Mouse (Mus musculus) splenic B cell, adult 2 months (primary cell): ENCODE measurements around the gene Psme1.

Source experiments
- DNase-seq: peaks from one replicate; pipeline ENCODE4 v3.0.0-alpha.2; 2011; ENCODE audit warnings: low read depth, low spot score
- H3K27me3 ChIP-seq: 2 replicates; pipeline ENCODE4 v1.6.1; 2012; ENCODE audit warnings: mild to moderate bottlenecking, low read length, moderate library complexity, mixed read lengths; ENCODE audit not compliant: control insufficient read depth, poor library complexity, insufficient read depth, severe bottlenecking
- H3K36me3 ChIP-seq: 2 replicates; pipeline ENCODE4 v1.6.1; 2012; ENCODE audit warnings: mild to moderate bottlenecking, low read length, moderate library complexity, mixed read lengths; ENCODE audit not compliant: control insufficient read depth, poor library complexity, insufficient read depth, severe bottlenecking

Psme1 gene

DNA sequence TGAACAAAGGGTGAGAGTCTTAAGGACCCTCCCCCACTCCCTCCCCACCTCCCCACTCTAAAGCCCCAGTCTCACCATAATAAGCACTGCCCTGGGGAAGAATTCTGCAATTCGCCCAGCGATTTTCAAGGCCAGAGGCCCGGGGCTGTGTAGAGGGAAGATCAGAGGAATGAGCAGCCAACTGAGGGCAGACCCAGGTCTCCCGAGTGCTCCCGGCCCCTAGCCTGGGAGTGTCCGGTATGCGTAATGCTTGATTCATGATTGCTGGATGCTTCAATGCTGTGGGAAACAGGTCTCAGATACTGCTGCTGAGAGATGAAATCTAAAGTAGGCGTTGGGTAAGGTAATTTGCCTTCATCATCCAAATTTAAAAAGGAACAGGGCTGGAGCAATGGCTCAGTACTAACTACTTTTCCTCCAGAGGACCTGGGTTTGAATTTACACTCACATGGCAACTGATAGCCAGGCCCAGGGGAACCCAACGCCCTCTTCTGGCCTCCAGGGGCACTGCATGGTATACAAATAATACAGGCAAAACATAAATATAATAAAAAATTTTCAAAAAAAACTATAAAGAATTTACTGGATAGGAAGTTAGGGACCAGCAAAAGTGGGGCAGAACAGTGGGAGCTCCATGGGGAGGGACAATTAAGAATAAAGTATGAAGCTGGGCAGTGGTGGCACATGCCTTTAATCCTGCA, 4.2 kb downstream of the Psme1 start:
- Histone ChIP-seq H3K36me3 (peaks cover 3% of the 10 kb centered on the region), H3K27me3 (no peaks in the 10 kb centered on the region)
- DNase-seq, result peak; percentile 44

DNA sequence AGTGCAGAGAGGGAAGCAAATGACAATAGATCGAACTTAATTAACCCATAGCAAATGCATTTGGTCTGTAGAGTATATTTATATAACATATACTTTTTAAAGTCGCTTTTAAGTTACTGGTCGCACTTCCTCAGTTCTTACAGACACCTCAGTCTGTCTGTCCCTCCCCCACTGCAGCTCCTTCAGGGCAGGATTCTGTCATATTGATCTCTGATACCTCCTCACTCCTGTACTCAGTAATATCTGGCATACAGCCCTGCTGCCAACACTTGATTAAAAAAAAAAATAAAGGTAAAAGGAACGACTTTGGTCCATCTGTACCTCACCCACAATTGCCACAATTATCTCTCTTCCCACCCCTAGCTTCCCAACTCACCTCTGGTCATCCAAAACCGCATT, 6.4 kb downstream of the Psme1 start:
- DNase-seq, result no peak

DNA sequence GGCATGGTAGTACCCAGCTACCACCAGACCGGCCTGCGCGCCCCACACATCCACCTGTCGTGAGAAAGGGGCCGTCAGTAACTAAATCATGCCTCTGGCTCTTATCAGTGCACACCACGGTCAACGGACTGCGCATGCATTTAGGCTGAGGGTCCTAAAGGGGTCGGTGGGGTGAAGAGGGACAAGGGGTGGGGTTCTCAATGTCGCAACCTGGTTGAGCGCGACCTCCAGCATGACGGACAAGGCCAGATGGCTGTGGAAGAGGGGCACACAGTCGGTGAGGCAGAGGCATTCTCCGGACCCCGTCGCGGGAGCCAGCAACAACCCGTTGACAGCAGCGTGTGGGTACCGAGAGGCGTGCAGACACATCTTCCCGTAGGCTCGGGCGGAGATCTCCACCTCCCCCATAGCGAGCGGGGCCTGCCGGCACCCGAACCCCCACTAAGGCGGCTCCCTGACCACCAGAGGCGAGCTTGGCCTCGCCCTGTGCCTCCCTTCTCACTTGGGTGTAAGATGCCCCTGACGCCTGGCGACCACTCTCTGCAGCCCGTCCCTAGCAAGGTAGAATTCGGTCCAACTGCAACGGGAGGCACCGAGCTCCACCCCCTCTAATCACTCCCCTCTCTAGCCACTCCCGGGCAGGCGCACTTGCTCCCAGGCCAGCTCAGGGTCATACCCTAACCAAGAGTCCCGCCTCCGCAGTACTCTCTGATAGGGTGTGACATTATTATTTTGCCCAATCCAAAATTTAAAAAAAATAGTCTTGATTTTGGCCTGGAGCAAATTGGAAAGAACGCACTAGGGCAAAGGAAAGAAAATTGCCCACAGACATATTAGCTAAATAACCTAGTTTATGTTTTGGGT, 7.0 kb downstream of the Psme1 start, which contains the start of gene Emc9:
Gene Emc9 (minus strand): TSS at position 601 of the 864 bp plus-strand sequence.
- Histone ChIP-seq H3K27me3 (no peaks in the 10 kb centered on the region), H3K36me3 (peaks cover under 1% of the 10 kb centered on the region)
- peak; percentile 68 for DNase-seq

More for the DNA sequence above, 6.4 kb downstream of the Psme1 start:
- Histone ChIP-seq H3K36me3 (peaks cover 3% of the 10 kb centered on the region), H3K27me3 (no peaks in the 10 kb centered on the region)

DNA sequence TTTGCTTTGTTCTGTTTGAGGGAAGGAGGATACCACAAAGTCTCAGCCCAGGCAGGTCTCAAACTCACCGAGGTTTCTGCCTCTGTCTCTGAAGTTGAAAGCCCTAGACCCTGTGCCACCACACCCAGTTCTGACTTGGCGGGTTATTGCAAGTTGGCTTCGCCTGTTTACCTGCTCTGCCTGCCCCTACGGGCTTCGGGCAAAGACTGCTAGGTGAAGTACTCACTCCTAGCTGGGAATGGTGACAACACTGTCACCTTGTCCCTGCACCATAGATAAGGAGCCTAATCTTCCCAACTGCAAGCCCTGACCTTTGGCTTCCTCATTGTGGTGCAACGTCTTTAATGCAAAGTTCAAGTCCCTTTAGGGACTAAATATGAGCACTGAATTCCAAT, 7.6 kb downstream of the Psme1 start:
- Histone ChIP-seq H3K27me3 (no peaks in the 10 kb centered on the region), H3K36me3 (no peaks in the 10 kb centered on the region; the same call in 1 of the 2 replicates)
- no peak for DNase-seq

DNA sequence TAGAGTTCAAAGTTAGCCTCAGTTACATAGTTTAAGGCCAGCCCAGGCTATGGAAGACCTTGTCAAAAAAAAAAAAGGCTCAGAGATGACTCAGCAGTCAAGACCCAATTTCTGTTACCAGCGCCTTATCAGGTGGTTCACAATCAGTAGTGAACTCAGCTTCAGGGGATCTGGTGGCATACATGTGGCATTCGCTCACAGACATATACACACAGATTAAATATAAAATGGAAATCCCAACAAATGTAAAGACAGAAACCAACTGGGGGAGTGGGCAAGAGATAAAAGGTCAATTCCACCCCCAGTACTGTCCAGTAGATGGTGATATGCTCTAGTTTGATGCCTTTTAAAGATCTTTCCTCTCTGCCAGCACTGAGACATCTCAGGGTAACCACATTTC, 8.2 kb downstream of the Psme1 start:
- no peaks in the 10 kb centered on the region for H3K27me3 ChIP-seq
- no peaks in the 10 kb centered on the region; the same call in 1 of the 2 replicates for H3K36me3 ChIP-seq
- no peak for DNase-seq

DNA sequence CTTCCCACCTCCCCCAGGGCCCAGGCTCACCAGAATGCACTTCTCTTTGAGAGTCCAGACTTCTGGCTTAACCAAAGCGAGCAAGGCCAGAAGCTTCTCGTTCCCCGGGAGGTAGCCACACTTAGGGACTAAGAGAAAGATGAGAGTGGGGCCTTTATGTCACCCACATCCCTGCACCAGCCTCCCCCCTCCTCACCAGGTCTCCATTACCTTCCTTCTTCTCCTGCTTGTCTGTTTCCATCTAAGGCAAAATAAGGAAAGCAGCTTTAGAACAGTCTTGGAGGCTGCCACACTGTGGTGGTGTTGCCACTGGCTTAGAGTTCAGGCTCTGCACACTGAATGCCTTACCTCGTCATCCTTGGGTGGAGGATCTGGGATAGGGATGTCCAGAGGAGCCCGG, 11.3 kb downstream of the Psme1 start:
- DNase-seq, result no peak
- H3K27me3 ChIP-seq, result no peaks in the 10 kb centered on the region

DNA sequence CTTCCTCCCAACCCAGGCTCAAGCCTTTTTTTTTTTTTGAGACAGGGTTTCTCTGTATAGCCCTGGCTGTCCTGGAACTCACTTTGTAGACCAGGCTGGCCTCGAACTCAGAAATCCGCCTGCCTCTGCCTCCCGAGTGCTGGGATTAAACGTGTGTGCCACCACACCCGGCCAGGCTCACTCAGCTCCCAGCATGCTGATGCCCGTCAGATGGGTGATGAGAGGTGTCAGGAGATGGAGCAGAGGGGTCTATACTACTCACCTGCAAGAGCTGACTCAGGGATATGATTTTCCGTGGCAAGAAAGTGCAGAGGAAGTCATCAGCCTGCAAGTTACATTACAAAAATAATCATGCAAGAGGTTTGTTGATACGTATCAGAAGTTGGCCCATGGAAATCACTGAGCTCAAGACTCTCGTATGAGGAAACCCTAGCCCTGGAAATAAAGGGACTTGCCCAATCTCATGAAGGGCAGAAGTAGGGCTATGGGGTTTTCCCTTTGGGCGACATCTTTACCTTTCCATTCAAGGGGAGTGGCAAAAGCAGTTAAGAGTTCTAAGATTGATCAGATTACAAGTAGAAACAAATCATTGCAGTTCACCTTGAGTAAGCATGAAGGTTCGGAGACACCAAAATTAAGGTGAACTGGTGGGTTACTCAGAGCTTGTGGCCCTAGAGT, 12.0 kb downstream of the Psme1 start:
- peaks cover 3% of the 10 kb centered on the region; the same call in 1 of the 2 replicates for H3K36me3 ChIP-seq
- no peaks in the 10 kb centered on the region for H3K27me3 ChIP-seq
- peak; percentile 69 for DNase-seq

More for the DNA sequence above, 11.3 kb downstream of the Psme1 start:
- H3K36me3 ChIP-seq, result no peaks in the 10 kb centered on the region; the same call in 1 of the 2 replicates

DNA sequence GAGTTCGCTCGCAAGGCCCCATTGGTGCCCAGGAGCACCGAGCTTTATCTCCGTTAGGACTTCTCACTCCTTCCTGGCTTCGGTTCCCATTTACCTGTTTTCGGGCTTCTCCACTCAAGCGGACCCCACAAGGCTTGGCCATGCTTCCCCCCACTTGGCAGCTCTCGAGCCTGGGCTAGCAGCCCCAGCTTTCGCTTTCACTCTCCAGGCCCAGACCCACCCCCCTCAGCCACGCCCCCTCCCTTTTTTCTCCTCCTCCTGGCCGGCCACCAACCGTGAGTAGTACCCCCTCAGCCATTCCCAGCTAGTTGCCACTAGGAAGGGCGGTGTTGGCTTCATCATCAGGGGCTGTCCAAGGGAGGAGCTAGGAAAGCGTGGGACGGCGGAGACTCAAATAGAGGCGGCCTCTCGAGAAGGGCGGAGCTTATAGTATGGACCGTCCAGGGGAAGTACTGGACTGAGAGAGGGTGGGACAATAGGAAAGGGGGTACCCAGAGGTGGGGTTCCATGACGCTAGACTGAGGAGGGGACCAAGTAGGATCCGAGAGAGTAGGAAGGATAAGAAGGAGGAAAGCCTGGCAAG, 12.9 kb downstream of the Psme1 start, which contains the start of gene Psme2:
Gene Psme2 (minus strand): TSS at position 366 of the 583 bp plus-strand sequence.
- peaks cover 3% of the 10 kb centered on the region; the same call in 1 of the 2 replicates for H3K36me3 ChIP-seq
- H3K27me3 ChIP-seq, result no peaks in the 10 kb centered on the region
- peak; percentile 92 for DNase-seq

DNA sequence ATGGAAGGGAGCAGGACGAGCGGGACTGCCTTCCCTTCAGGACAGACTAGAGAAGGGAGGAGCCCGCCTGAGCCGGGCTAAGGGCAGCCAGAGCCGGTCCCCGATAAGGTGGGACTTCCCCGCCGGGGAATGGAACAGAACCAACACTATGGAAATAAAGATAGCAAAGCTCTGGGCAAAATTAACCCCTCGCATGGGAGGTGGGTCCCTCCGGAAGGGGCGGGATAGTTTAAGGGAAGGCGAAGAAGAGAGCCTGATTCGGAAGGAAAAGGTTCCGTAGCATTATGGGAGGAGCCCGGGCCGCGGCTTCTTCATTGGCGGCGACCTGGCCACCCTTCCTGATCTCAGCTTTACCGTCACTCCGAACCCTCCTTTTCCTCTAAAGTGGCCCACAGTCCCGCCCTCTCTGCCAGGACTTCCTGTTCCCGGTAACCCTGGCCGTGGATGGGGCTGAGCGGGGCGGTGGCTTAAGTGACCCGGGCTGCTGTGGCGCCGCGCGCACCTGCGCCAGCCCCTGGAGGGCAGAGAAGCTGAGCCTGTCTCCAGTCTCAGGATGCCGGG, 13.5 kb downstream of the Psme1 start, which contains the start of gene Rnf31:
Gene Rnf31 (plus strand): TSS at position 378 of the 561 bp plus-strand sequence.
- DNase-seq, result peak; percentile 90
- Histone ChIP-seq H3K36me3 (peaks cover 5% of the 10 kb centered on the region; the same call in 1 of the 2 replicates), H3K27me3 (no peaks in the 10 kb centered on the region)

DNA sequence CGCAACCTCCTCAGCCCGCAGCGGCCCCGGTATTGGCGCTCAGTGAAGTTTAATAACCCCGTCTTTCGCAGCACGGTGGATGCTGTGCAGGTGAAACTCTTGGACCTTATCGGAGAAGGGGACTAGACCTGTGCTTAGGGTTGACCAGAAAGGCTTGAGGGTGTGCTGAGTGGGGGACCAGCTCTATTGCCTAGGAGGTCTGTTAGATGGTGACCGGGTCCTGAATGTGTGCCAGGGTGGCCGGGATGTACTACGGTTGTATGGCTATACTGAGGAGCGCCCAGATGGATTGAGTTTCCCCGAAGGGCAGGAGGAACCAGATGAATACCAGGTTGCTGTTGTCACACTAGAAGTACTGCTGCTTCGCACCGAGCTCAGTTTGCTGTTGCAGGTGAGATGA, 14.3 kb downstream of the Psme1 start:
- H3K27me3 ChIP-seq, result no peaks in the 10 kb centered on the region
- H3K36me3 ChIP-seq, result peaks cover 7% of the 10 kb centered on the region
- DNase-seq, result no peak

DNA sequence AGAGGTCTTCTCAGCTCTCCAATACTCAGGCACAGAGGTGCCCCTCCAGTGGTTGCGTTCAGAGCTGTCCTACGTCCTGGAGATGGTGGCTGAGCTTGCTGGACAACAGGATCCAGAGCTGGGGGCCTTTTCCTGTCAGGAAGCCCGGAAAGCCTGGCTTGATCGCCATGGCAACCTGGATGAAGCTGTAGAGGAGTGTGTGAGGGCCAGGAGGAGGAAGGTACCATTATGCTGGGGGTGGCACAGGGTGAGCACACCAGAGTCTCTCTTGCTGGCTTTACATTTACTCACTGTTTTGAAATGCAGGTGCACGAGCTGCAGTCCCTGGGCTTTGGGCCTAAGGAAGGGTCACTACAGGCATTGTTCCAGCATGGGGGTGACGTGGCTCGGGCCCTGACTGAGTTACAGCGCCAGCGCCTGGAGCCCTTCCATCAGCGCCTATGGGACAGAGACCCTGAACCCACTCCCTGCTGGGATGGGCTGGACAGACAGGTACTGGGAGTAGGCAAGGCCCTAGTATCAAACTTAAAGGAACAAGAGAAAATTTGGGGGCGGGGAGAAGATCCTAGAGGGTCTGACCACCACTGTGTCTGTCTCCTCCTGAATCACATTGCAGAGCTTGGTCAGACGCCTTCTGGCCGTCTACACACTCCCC, 18.2 kb downstream of the Psme1 start:
- H3K36me3 ChIP-seq, result peaks cover 12% of the 10 kb centered on the region
- DNase-seq, result no peak
- H3K27me3 ChIP-seq, result no peaks in the 10 kb centered on the region

DNA sequence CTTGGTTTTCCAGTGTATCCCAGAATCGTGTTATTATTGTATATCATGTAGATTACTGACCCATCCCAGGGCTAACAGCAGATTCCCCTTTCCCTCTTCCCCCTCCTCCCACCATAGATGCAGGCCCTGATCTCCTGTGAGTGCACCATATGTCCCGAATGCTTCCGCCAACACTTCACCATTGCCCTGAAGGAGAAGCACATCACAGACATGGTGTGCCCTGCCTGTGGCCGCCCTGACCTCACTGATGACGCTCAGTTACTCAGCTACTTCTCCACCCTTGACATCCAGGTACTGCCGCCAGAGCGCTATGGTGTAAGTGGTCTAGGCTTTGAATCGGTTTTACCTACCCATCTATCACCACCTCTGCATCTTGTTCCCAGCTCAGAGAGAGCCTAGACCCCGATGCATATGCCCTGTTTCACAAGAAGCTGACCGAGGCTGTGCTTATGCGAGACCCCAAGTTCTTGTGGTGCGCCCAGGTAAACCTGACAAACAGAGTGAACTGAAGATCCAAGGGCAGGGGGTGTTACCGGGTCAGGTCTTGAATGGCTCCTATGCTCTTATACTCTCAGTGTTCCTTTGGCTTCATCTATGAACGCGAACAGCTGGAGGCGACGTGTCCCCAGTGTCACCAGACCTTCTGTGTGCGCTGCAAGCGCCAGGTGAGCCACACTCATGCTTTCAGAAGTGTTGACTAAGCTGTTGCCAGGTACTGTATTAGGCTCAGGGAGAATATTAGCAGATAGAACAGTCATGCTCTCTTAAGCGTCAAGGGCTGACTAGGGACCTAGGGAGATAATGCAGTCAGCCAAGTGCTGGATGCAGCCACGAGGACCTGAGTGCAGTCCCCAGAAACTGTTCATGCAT, 20.8 kb downstream of the Psme1 start:
- peaks cover 18% of the 10 kb centered on the region for H3K36me3 ChIP-seq
- no peak for DNase-seq
- H3K27me3 ChIP-seq, result no peaks in the 10 kb centered on the region

DNA sequence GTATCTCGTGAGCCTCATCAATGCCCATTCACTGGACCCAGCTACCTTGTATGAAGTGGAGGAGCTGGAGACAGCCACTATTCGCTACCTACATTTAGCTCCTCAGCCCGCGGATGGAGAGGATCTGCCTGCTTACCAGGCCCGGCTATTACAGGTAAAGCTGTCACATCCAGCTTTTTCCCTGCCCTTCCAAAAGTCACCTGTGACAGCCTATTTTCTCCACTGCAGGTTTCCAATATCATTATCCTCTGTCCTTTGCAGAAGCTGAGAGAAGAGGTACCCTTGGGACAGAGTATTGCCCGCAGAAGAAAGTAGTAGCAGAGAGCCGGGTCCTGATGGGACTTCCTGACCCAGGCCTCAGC, 25.3 kb downstream of the Psme1 start, which contains the start of gene Irf9:
Gene Irf9 (plus strand): TSS at position 301 of the 362 bp plus-strand sequence.
- Histone ChIP-seq H3K27me3 (no peaks in the 10 kb centered on the region), H3K36me3 (peaks cover 20% of the 10 kb centered on the region)
- no peak for DNase-seq
